Mouse (Mus musculus) G1E-ER4 (cell line): ENCODE data around the gene Wdr95. TPM values are rescaled to one million over a fixed set of nuclear protein-coding genes. Genes with fewer than 3 reads are reported as not detected.

Source experiments
- GATA1 ChIP-seq: IDR thresholded peaks from one replicate; pipeline ENCODE4 v1.8.0; 2012; ENCODE audit warnings: low read length, inconsistent platforms
- polyA plus RNA-seq: library from polyadenylated mRNA; stranded (reverse); fragments of >175 nt; gene quantifications from 2 replicates; pipeline ENCODE4 v1.2.3, GENCODE M21; 2012

Wdr95 gene
- not detected in 2 replicates for polyA plus RNA-seq

DNA sequence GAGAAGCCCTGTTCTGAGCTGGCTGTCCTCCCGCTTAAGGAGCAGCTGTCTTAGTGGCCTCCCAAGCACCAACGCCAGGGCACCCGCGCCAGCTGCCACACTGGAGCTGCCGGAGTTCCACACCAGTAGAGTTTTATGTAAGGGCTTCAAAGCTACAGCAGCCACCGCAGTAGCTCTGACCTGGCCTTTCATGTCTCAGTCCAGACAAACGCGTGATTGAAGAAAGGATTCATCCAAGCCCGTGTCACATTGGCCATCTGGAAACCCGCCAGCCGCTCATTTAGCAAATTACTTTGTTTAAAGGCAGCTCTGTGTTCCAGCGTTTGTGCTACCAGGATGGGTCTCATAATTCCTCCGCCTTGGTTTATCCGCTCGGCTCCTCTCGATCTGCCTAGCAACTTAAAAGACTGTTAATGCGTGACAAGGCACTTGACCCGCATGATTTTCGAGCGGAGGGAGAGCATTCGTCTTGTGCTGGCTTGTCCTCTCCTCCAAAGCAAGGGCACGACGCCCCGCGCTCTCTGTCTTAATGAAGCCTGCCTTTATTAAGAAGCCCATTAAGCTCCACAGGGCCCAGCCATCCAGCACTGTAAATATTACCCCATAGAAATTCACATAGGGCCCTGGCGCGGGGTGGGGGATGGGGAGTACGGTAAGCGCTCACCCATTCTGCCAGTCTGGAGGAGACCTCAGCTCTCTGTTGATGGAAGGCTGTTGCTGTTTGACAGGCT lies at the start of gene Wdr95:
Gene Wdr95, plus strand, starts transcription at position 681 of the 731 bp plus-strand sequence.
- TF ChIP-seq GATA1 = no peak

DNA sequence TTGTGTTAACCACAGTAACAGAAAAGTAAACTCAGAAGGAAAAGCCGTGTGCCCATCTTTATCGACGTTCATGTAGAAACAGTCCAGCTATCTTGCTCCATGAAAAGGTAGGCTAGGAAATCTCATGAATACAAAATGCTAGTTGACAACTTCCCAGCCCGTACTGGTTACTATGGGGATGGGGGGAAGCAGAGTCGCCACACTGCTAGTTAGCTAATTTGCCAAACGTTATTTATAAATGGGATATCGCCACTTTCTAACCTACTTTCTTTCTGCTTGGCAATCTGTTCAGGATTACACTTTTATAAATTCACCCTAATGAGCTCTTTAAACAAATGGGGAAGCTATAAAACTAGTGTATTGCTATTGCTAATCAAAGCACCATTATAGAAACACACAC lies 46.6 kb upstream of the Wdr95 start:
- no peak for TF ChIP-seq GATA1

DNA sequence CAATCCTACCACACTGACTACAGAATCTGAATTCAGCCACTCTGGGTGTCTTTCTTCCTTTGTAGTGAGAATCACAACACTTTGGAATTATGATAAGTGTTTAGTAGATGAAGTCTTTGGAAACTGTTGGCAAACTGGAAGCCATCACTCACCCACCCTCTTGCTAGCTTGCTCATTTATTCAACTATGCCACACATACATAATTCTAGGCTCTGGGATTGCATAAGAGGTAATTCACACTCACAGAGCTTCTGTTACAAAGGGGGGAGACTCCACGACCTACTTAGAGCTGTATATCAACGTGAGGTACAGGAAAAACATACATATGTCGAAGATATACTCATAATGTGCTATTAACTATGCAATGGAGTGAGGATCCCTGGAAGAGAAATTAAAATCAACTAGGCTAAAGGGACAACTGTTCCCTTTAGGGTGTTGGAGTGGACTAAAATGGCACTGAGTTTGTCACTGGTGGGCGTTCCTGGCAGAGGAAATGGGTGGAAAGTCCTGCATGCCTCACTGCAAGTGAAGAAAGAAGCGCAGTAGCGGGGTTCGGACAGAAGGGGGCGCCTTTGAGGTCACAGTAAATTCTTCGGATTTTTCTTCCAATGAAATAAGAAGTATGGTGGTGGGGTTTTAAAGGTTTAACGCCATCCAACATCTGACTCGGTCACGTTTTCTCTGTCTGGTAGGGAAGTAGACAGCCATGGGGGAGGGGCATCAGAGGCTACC lies 45.0 kb upstream of the Wdr95 start:
- no peak for TF ChIP-seq GATA1

DNA sequence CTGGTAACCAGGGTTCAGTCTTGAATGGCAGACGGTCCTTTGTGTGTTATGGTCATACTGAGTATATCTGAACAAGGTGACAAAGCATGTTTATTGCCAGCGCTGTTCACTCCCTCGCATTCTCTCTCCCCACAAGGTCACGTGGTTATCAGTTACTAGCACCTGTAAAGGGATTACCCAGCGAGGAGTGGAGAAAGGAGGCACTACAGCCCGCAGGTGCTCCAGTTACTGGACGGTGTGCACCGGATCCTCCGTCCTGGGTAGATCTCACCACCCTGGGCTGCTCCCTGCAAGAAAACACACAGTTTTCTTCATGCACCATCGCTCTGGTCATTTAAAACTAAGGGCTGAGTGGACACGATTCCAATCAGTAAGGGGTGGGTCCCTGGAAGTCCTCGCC lies 44.2 kb upstream of the Wdr95 start:
- TF ChIP-seq GATA1 = no peak

DNA sequence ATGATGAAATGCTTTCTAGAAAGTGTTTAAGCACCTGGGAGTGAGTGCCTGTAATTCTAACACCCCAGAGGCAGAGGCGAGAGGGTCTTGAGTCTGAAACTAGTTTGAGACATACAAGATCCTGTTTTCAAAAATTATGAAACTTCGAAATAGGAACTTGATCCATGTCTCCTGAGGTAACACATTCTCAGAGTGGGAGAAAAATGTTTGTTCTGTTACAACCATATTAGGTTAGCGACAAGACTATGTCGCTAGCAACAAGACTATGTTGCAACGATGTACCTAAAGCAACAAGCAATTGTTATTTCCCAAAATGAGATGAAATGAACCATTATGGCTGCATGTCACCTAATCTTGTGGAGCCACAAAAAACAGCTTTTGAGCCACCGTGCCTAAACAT lies 43.0 kb upstream of the Wdr95 start:
- no peak for TF ChIP-seq GATA1

DNA sequence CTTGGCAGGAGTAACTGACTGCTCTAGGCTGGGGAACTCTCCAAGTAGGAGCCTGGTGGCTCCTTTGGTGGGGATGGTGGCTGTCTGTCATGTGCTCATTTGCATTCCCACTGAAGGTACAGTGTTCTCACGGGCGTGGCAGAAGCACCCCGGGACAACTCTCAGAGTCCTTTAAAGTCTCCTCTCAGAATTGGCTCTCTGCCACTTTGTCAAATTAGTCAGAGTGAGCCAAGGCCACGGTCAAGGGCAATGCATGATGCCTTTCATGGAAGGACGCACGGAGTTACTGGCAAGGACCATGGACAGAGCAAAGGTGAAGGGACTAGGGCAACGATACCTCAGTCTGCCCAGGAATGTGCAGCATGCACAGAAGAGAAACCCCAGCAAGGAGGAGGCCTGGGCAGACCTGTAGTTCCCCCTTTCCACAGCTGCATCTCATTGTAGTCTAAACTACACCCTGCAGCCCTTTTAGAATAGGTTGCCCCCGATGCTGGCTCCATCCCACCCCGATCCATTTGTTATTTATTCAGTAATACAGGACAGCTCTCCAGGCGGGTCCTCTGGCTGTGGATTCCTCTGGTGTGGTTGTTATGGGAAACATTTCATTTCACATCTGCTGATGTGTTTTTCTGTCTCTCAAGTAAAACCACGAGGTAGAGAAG lies 40.0 kb upstream of the Wdr95 start:
- no peak for TF ChIP-seq GATA1

DNA sequence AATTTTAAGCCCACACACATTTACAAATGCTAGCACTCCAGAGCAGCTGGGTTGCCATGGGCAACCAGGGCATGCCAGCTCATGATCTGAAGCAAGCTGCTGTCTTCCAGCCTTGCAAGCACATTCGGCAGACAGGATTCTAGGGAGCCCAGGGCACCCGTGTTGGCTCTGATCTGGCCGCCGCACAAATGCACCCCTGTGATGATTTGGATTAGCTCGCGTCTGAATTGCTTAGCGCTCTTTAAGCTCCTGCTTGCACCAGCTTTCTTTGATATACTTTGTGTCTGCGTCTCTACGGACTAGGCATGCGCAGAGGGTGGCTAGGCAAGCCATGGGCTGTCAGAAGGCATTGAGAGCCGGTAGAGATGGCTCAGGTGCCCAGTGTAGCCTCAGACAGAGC lies 39.3 kb upstream of the Wdr95 start:
- no peak for TF ChIP-seq GATA1

DNA sequence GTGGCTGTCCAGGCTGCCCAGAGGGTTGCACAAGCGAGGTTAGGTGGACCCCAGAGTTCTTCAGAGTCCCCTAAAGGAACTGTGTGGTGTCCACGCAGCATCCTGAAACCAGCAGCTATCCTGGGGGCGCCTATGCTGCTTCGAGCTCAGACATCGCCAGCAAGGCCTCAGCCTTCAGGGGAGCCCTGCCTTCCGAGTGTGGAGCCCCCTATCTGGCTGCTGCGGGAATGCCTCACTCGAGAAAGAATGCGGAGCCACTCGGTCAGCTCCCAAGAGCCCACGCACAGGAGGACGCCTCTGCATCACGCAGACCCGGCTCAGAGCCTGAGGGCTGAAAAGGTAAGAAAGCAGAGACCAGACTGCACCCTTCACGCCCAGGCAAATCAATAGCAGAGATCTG lies 38.2 kb upstream of the Wdr95 start:
- no peak for TF ChIP-seq GATA1

DNA sequence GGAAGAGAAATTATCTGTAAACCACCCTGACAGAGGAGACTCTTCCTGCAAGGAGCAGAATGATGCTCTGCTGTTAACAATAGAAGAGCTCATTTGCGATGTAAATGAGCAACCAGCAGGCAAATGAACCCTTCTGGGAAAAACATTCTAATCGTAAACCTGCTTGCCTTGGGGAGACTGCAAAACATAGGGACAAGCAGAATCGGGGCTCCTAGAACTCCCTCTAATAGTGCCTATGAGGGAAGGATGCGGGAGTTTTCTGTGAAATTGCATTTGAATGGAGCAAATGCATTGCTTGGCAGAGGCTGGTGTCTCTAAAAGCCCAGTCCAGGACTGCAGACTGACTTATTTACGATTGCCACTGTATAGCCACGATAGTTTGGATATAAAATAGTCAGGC lies 32.8 kb upstream of the Wdr95 start:
- TF ChIP-seq GATA1 = no peak

DNA sequence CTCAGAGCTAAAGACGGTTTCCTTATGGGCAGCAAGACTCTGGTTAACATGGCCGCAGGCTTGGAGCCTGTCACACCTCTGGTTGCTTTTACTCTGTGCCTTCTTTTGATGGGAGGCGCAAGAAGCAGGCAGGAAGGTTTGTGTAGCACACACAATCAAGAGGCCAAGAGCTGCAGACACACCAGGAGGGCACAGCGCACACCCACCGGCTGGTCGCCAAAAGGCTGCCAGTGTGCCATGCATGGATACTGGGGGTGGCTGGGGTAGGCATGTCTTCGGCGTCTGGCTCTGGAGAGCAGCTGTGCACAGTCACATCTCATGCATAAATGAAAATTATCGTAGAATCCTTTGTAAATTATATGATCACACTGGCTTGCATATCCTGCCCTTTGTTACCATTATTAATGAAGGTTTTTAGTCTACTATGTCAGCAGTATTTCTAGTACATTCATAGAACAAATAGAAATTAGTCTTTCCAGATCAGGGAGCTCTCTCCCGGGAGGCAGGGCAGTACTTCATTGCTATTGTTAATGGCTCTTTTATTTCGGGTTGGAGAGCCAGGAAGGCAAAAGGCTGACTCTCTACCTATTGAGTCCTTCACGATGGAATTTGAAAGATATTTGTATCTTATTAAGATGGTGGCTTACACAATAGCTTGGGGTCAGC lies 31.9 kb upstream of the Wdr95 start:
- TF ChIP-seq GATA1 = no peak

DNA sequence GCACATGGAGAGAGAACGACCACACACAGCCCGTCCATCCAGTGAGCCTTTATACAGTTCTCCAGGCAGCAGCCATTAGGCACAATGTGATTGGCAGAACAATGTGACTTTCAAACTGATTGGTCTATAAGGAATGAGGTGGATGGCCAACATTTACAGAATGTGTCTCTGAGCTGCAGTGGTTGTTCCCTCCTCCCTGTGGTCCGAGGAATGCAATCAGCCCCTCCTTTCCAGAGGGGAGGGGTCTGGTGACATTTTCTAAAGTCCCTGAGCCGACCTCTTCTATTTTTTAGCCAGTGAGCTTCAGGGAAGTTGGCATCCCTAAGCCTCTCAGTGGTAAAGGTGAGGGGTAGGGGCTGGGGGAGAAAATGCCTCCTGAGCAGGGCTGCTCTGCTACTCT lies 28.5 kb upstream of the Wdr95 start:
- TF ChIP-seq GATA1 = no peak

DNA sequence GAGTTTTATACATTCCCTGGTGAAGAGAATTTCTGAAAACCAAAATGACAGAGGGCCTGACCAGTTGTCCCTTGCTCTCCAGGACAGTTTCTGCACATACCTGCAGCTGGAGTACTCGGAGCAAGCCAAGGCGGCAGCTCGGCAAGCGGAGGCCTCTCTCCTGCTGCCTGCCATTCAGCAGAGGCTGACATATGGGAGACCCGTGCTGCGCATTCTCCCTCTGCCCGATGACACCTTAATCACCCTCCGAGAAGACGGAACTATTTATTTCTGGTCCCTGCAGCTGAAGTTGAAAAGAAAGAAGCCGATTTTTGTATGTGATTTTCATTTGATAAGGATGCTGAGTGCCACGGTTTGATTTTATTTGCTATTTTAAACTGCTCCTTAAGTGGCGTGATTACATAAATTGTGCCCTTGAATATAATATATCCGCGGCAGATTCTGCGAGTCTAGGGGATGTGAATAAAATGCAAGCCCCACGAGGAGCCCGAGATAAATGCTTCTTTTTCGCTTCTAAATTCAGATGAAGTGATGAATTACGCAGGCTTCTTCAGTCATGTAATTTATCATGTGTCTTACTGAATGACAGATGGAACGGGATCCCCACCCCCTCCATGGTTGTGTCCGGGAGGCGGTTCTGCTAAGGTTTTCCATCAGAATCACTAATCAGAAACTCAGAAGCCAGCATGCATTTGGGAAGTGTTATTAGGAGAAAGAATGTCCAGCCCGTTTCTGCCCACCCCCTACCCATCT lies 24.9 kb upstream of the Wdr95 start:
- no peak for TF ChIP-seq GATA1

DNA sequence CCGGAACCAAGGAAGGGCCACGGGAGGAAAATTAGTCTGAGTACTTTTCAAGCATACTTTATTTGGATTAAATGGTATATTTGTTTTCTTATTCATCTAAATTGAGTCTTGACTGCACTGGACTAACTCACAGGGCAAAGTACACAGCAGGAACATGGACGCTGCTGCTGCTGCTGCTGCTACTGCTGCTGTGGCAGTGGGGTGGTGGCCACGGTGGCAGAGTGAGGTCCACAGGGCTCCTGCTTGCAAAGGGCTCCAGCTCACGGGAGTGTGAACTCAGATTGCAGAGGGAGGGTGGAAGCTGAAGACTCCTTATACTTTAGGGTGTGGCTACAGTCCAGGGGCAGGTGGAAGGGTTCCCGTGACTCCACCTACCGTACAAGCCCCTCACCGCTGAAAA lies 23.5 kb upstream of the Wdr95 start:
- no peak for TF ChIP-seq GATA1

DNA sequence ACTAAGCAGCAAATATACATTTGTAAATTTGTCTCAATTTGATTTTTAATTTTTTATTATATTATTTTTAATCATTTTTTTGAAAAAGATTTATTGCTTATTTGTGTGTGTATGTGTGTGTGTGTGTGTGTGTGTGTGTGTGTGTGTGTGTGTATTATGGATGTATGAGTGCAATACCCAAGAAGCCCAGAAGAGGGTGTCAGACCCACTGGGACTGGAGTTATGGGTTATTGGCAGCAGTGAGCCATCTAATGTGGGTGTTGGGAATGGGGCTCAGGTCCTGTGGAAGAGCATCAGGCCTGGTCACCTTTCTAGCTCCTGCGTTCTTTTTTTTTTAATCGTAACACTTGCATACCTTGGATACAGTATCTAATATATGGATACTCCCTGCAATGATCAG lies 22.4 kb upstream of the Wdr95 start:
- TF ChIP-seq GATA1 = no peak
